Mouse (Mus musculus) forebrain, embryonic 10.5 days (tissue): ENCODE data around the gene S1pr2. TPM values are rescaled to one million over a fixed set of nuclear protein-coding genes. Genes with fewer than 3 reads are reported as not detected.

Experiments used
- DNase-seq: peaks from one replicate; pipeline ENCODE4 v3.0.0-alpha.2; 2017; ENCODE audit warnings: low spot score; ENCODE audit errors: extremely low spot score
- H3K27ac ChIP-seq: fragments of 300-500 bp; sonication (generic); 2 replicates; pipeline ENCODE4 v1.5.1; 2016; ENCODE audit warnings: mild to moderate bottlenecking
- H3K27me3 ChIP-seq: fragments of 300-500 bp; sonication (generic); 2 replicates; pipeline ENCODE4 v1.6.1; 2016; ENCODE audit warnings: mild to moderate bottlenecking; ENCODE audit not compliant: poor library complexity, severe bottlenecking
- H3K36me3 ChIP-seq: fragments of 300-500 bp; sonication (generic); replicated peaks from 2 replicates; pipeline ENCODE4 v1.6.1; 2016; ENCODE audit warnings: mild to moderate bottlenecking, moderate library complexity
- H3K4me1 ChIP-seq: fragments of 300-500 bp; sonication (generic); 2 replicates; pipeline ENCODE4 v1.6.1; 2016
- H3K4me3 ChIP-seq: fragments of 300-500 bp; sonication (generic); 2 replicates; pipeline ENCODE4 v1.5.1; 2016; ENCODE audit warnings: mild to moderate bottlenecking, moderate library complexity
- H3K9me3 ChIP-seq: fragments of 300-500 bp; sonication (generic); 2 replicates; pipeline ENCODE4 v1.6.1; 2016; ENCODE audit warnings: mild to moderate bottlenecking, moderate library complexity
- WGBS: fragments of 180-500 bp; shearing (Covaris S2); methylation state at CpG from one replicate; pipeline ENCODE4 v1.1.7; 2016; 5-methylcytosine and 5-hydroxymethylcytosine counted together
- polyA plus RNA-seq: library from polyadenylated mRNA; unstranded; fragments of >200 nt; fragmentation: Nextera tagmentation; extraction: Ambion mirVana; gene quantifications from 2 replicates; pipeline ENCODE4 v1.2.1, GENCODE M21; 2016

The S1pr2 gene
- polyA plus RNA-seq = 24.4 and 26.4 TPM in 2 replicates

GRCm38 (mm10) chr9:20976216-20976960 is at the start of gene S1pr2:
Gene S1pr2 (minus strand): TSS chr9:20976781.
- peaks cover 63% of the 10 kb centered on the region for H3K4me1 ChIP-seq
- H3K27me3 ChIP-seq = peaks cover 10% of the 10 kb centered on the region
- no peaks in the 10 kb centered on the region for H3K36me3 ChIP-seq
- peak; percentile 84 for DNase-seq
- WGBS = under 1% methylated on average over 47 of the region's 47 CpGs
- peak within 1 kb of the TSS; percentile 89 for H3K27ac ChIP-seq
- H3K4me3 ChIP-seq = peak within 1 kb of the TSS; percentile 85
- H3K9me3 ChIP-seq = no peaks in the 10 kb centered on the region

DNA sequence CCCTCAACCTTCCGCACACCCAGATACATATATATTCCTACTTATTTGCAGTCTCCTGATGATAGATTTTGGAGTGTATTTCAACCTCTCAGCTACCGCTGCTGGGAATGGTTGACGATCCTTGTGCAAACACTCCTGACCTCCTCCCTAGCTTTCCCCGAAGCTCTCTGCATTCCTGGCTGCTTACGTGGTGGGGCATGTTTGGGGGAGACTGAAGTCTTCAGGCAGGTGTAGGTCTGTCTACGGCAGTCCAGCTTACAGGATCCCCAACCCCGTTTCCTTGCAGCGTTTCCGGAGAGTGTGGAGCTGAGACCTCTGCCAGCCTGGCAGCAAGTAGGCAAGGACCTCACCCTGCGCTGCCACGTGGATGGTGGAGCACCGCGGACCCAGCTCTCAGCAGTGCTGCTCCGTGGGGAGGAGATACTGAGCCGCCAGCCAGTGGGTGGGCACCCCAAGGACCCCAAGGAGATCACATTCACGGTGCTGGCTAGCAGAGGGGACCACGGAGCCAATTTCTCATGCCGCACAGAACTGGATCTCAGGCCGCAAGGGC is 48.8 kb upstream of the S1pr2 start:
- H3K4me3 ChIP-seq = no peak overlapping the region
- no peak for DNase-seq
- H3K27me3 ChIP-seq = peaks cover 63% of the 10 kb centered on the region
- H3K4me1 ChIP-seq = peaks cover 17% of the 10 kb centered on the region
- no peaks in the 10 kb centered on the region for H3K9me3 ChIP-seq
- 74% methylated on average over 19 of the region's 19 CpGs for WGBS
- H3K27ac ChIP-seq = no peak overlapping the region
- H3K36me3 ChIP-seq = no peaks in the 10 kb centered on the region

GRCm38 (mm10) chr9:21022726-21023125 is 46.1 kb upstream of the S1pr2 start:
- 87% methylated on average over 1 of the region's 1 CpGs for WGBS
- H3K4me3 ChIP-seq = no peak overlapping the region
- DNase-seq = no peak

GRCm38 (mm10) chr9:21022288-21022687 is 45.7 kb upstream of the S1pr2 start:
- no peak overlapping the region for H3K4me3 ChIP-seq
- H3K36me3 ChIP-seq = no peaks in the 10 kb centered on the region
- no peak for DNase-seq
- H3K9me3 ChIP-seq = no peaks in the 10 kb centered on the region
- H3K27me3 ChIP-seq = peaks cover 54% of the 10 kb centered on the region
- H3K4me1 ChIP-seq = no peaks in the 10 kb centered on the region; the same call in 1 of the 2 replicates
- no peak overlapping the region for H3K27ac ChIP-seq
- 66% methylated on average over 6 of the region's 6 CpGs for WGBS

More at GRCm38 (mm10) chr9:21022726-21023125, 46.1 kb upstream of the S1pr2 start:
- H3K27ac ChIP-seq = no peak overlapping the region
- peaks cover under 1% of the 10 kb centered on the region; the same call in 1 of the 2 replicates for H3K4me1 ChIP-seq
- no peaks in the 10 kb centered on the region for H3K36me3 ChIP-seq
- H3K27me3 ChIP-seq = peaks cover 54% of the 10 kb centered on the region
- H3K9me3 ChIP-seq = no peaks in the 10 kb centered on the region

- no peak for DNase-seq
- WGBS = 87% methylated on average over 3 of the region's 3 CpGs
- H3K27me3 ChIP-seq = peaks cover 54% of the 10 kb centered on the region
Measured at GRCm38 (mm10) chr9:21021363-21021762, 44.8 kb upstream of the S1pr2 start.

GRCm38 (mm10) chr9:21018600-21018999 is 42.0 kb upstream of the S1pr2 start:
- peaks cover 68% of the 10 kb centered on the region for H3K27me3 ChIP-seq
- H3K4me1 ChIP-seq = peaks cover 20% of the 10 kb centered on the region
- H3K9me3 ChIP-seq = no peaks in the 10 kb centered on the region
- no peak overlapping the region for H3K27ac ChIP-seq
- H3K36me3 ChIP-seq = no peaks in the 10 kb centered on the region
- no peak overlapping the region for H3K4me3 ChIP-seq
- DNase-seq = no peak
- WGBS = 77% methylated on average over 2 of the region's 2 CpGs

More at GRCm38 (mm10) chr9:21021363-21021762, 44.8 kb upstream of the S1pr2 start:
- Histone ChIP-seq H3K4me1 (peaks cover 4% of the 10 kb centered on the region; the same call in 1 of the 2 replicates), H3K36me3 (no peaks in the 10 kb centered on the region), H3K27ac (no peak overlapping the region), H3K4me3 (no peak overlapping the region), H3K9me3 (no peaks in the 10 kb centered on the region)

GRCm38 (mm10) chr9:21017177-21017575 is 40.6 kb upstream of the S1pr2 start:
- no peak for DNase-seq
- Histone ChIP-seq H3K4me3 (no peak overlapping the region), H3K27ac (no peak overlapping the region), H3K36me3 (no peaks in the 10 kb centered on the region), H3K9me3 (no peaks in the 10 kb centered on the region), H3K27me3 (peaks cover 72% of the 10 kb centered on the region), H3K4me1 (peaks cover 20% of the 10 kb centered on the region)
- 43% methylated on average over 4 of the region's 4 CpGs for WGBS

DNA sequence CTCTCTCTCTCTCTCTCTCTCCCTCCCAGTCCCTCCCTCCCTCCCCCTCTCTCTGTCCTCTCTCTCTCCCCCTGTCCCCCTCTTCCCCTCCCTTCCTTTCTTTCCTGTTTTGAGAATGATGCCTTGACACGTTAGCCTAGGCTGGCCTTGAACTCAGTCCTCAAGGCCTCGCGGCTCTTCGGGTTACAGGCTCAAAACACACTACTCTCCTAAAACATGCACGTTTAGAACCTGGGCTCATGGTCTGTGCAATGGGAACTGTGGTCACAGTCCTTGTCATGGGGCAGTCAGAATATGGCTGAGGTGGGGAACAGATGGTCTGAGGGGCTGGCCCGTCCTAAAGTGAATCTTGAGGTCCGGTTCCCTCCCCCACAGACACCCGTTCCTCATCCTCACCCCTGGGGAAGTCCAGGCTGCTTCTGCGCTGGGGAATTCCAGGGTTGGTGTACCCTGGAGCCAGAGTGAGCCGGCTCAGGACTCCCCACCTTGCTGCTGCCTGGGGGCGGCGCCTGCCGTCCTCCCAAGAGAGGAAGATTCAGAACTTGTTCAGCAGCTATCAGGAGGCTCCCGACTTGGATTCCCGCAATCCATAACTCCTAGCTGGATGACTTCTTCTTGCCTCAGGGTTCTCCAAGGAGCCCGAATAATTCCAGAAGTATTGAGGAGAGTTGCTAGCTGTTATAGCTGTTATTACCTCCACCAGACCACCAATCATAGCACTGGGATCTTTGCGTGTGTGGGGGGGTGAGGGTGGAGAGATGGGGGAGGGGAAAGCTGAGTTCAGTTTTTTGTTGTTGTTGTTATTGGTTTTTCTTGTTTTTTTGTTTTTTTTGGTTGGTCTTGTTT is 40.0 kb upstream of the S1pr2 start:
- DNase-seq = no peak

GRCm38 (mm10) chr9:21015571-21016130 is 39.1 kb upstream of the S1pr2 start, which contains the start of gene Icam1:
Gene Icam1 (plus strand): TSS chr9:21015985.
- WGBS = 1% methylated on average over 30 of the region's 30 CpGs
- Histone ChIP-seq H3K27ac (no peak within 1 kb of the TSS), H3K4me1 (peaks cover 20% of the 10 kb centered on the region), H3K9me3 (no peaks in the 10 kb centered on the region), H3K4me3 (peak within 1 kb of the TSS; percentile 45), H3K36me3 (no peaks in the 10 kb centered on the region), H3K27me3 (peaks cover 63% of the 10 kb centered on the region)
- DNase-seq = no peak

More for the DNA sequence above, 40.0 kb upstream of the S1pr2 start:
- 4% methylated on average over 17 of the region's 17 CpGs for WGBS
- H3K4me1 ChIP-seq = peaks cover 20% of the 10 kb centered on the region
- H3K27me3 ChIP-seq = peaks cover 69% of the 10 kb centered on the region
- H3K27ac ChIP-seq = no peak overlapping the region
- H3K4me3 ChIP-seq = peak overlapping the region; percentile 45; the same call in 1 of the 2 replicates
- no peaks in the 10 kb centered on the region for H3K9me3 ChIP-seq
- H3K36me3 ChIP-seq = no peaks in the 10 kb centered on the region

DNA sequence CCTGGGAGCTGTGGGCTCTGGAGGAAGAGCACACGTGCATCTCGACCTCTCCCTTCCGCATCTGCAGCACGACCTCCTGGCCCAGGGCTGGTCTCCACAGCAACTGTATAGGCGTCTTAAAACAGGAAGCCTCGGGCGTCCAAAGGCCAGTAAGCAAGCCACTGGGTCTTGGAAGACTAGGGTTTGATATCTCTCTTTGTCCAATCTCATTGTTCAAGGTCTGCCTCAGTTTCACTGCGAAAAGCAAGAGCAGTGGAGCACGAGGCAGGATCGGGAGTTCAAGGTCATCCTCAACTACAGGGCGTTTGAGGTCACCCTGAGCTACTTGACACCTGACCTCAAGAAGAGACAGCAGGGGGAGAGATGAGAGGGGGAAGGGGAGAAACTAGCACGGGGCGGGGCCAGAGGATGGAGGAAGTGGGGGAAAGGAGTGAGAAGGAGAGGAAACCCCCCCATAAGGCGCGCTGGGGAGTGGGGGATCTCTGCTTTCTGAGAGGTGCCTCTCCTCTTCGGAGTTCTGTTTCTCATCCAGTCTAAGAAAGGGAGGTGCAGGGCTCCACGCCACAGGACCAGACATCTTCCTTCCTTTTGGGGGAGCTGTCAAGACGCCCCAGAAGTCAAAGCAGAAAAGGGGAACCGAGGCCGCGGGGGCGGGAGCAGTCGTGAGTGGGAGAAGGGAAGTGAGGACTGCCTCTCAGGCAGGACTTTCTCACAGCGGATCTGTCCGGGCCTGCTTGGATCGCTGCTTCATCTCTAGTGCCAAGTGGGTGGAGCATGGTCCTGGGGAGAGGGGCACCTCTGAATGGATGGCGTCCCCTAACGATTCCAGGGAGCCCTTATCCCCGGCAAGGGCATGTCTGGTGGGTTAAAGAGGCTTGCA is 38.4 kb upstream of the S1pr2 start:
- H3K4me1 ChIP-seq = peaks cover 20% of the 10 kb centered on the region
- no peaks in the 10 kb centered on the region for H3K9me3 ChIP-seq
- DNase-seq = no peak
- no peak overlapping the region for H3K27ac ChIP-seq
- no peaks in the 10 kb centered on the region for H3K36me3 ChIP-seq
- H3K4me3 ChIP-seq = peak overlapping the region; percentile 45
- WGBS = 3% methylated on average over 29 of the region's 29 CpGs
- peaks cover 63% of the 10 kb centered on the region for H3K27me3 ChIP-seq

- no peak for DNase-seq
- 36% methylated on average over 1 of the region's 1 CpGs for WGBS
Measured at GRCm38 (mm10) chr9:21012368-21012767, 35.8 kb upstream of the S1pr2 start.

More at GRCm38 (mm10) chr9:21012368-21012767, 35.8 kb upstream of the S1pr2 start:
- Histone ChIP-seq H3K4me3 (no peak overlapping the region), H3K36me3 (peaks cover 23% of the 10 kb centered on the region), H3K27ac (no peak overlapping the region), H3K27me3 (peaks cover 42% of the 10 kb centered on the region), H3K4me1 (peaks cover 20% of the 10 kb centered on the region), H3K9me3 (no peaks in the 10 kb centered on the region)
